Mouse (Mus musculus): ENCODE results near the gene Cep164.
"Not testable (repeated sequence)": the region's sequence is repeated elsewhere in the genome, so short reads cannot be mapped to it uniquely, and the experiment has no call there.

The Cep164 gene

GRCm38 (mm10) chr9:45783249-45784069, 45.0 kb downstream of the Cep164 start:
- no peak for DNase-seq

GRCm38 (mm10) chr9:45779201-45779600, 49.3 kb downstream of the Cep164 start:
- no peak for DNase-seq

DNA sequence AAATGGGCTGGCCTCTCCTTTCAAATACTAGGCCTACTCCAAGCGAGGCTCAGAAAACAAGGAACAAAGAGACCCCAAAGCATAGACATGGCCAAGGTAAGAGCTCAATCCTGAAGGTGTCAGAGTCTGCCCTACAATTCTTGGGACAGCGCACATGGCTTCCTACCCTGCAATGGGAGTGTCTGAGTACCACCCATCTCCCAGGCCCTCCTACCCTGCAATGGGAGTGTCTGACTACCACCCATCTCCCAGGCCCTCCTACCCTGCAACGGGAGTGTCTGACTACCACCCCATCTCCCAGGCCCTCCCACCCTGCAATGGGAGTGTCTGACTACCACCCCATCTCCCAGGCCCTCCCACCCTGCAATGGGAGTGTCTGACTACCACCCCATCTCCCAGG, 52.3 kb downstream of the Cep164 start:
- not testable (repeated sequence) for DNase-seq

DNA sequence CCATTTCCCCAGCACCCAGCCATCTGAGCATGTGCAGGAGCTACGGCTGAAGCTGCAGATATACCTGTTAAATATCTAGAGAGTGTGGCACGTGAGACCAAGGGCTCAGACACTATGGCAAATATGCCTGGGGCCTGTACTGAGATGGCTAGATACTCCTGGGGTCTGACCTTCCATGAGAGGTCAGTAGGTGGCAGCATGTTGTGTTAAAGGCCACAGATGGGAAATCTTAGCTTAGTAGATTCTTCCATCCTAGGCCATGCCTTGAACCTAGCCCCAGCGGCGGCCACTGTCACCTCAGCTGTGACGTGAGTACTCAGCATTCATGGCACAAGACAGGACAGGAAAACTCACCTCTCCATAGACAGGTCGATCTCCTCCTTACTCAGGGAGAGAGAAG, 54.4 kb downstream of the Cep164 start:
- no peak for DNase-seq

GRCm38 (mm10) chr9:45769596-45769995, 58.9 kb downstream of the Cep164 start:
- no peak for DNase-seq

GRCm38 (mm10) chr9:45768421-45768820, 60.1 kb downstream of the Cep164 start:
- DNase-seq, result no peak

GRCm38 (mm10) chr9:45767155-45767554, 61.3 kb downstream of the Cep164 start:
- no peak for DNase-seq

- DNase-seq, result no peak
These were observed 62.3 kb downstream of the Cep164 start for GRCm38 (mm10) chr9:45766195-45766594.

GRCm38 (mm10) chr9:45754452-45755091, 73.9 kb downstream of the Cep164 start:
- peak; percentile 83 for DNase-seq

DNA sequence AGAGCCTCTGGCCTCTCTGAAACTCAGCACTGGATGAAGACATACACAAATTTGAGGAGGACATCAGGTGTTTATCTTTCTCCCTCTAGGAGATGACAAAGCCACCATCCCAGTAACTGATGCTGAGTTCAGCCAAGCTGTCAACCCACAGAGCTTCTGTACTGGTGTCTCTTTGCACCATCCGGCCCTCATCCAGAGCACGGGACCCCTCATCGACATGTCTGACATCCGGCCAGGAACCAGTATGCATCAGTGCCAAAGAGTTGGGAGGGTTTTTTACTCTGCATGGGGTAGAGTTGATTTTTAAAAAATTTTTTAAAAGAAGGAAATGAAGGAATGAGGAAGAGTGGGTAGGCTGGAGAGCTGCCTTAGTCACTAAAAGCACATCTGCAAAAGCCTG, 78.6 kb downstream of the Cep164 start:
- no peak for DNase-seq

GRCm38 (mm10) chr9:45745451-45745850, 83.0 kb downstream of the Cep164 start:
- no peak for DNase-seq

GRCm38 (mm10) chr9:45740584-45740980, 87.9 kb downstream of the Cep164 start:
- peak; percentile 46 for DNase-seq

- DNase-seq, result peak; percentile 35
These were observed 88.5 kb downstream of the Cep164 start for GRCm38 (mm10) chr9:45739702-45740583.

DNA sequence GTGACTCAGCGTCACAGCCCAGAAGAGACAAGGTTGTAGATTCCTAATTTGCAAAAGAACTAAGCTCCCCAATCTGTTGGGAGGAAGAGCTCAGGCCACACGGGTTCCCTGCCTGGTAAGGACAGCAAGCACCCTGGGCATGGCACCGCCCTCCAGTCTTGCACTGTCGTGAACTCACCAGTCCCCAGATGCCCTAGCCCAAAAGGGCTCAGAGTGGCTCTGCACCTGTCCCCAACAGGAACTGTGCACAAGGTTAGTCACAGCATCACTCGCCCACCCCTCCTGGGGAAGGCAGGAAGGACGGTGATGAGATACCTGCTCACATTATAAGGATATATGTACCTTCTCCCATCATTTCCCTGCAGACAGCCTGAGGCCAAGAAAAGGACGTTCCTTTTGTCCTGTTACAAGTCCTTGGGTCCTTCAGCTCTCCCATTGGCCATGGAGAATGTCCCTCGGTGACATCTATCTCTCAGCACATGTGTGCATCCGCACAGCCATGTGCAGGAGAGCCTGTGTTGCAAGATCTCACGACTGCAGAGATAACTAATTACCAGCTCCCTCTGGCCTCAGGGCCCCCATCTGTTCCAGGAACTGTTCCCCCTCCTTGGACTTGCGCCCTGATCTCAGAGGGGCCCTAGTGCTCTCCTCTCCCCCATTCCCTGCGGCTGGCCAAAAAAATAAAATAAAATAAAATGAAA, 89.3 kb downstream of the Cep164 start:
- DNase-seq, result no peak

- no peak for DNase-seq
These were observed 95.2 kb downstream of the Cep164 start for GRCm38 (mm10) chr9:45733246-45733645.

DNA sequence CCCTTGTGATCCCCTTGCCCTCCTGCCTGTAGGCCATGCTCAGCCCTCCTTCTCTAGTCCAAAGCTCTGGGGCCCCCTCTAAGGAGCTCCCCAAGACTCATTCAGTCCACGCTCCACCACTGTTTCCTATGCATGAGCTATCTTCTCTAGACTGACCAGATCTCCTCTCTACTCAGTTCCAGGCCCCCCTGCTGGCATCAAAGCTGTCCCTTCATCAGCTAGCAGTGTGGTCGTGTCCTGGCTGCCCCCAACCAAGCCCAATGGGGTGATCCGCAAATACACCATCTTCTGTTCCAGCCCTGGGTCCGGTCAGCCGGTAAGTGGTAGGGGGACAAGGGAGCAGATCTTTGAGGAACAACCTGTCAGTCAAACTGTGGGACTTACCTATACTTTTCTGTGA, 96.6 kb downstream of the Cep164 start:
- DNase-seq, result peak; percentile 42

- no peak for DNase-seq
These were observed 108.5 kb downstream of the Cep164 start for GRCm38 (mm10) chr9:45719997-45720396.
